Mouse (Mus musculus) splenic B cell, adult 2 months (primary cell): ENCODE measurements around the gene 1190005I06Rik.
"Not testable (repeated sequence)": the region's sequence is repeated elsewhere in the genome, so short reads cannot be mapped to it uniquely, and the experiment has no call there.

Experiments used
- DNase-seq: peaks from one replicate; pipeline ENCODE4 v3.0.0-alpha.2; 2011; ENCODE audit warnings: low read depth, low spot score
- H3K27me3 ChIP-seq: 2 replicates; pipeline ENCODE4 v1.6.1; 2012; ENCODE audit warnings: mild to moderate bottlenecking, low read length, moderate library complexity, mixed read lengths; ENCODE audit not compliant: control insufficient read depth, poor library complexity, insufficient read depth, severe bottlenecking
- H3K36me3 ChIP-seq: 2 replicates; pipeline ENCODE4 v1.6.1; 2012; ENCODE audit warnings: mild to moderate bottlenecking, low read length, moderate library complexity, mixed read lengths; ENCODE audit not compliant: control insufficient read depth, poor library complexity, insufficient read depth, severe bottlenecking

1190005I06Rik gene

GRCm38 (mm10) chr8:120647532-120647931 is at the start of gene 1190005I06Rik:
Gene 1190005I06Rik, minus strand, starts transcription at chr8:120647632.
- no peaks in the 10 kb centered on the region for H3K27me3 ChIP-seq
- no peaks in the 10 kb centered on the region for H3K36me3 ChIP-seq
- no peak for DNase-seq

- DNase-seq = no peak
- no peaks in the 10 kb centered on the region for H3K36me3 ChIP-seq
- no peaks in the 10 kb centered on the region for H3K27me3 ChIP-seq
These were observed 49.1 kb upstream of the 1190005I06Rik start for GRCm38 (mm10) chr8:120696401-120697153.

GRCm38 (mm10) chr8:120693861-120694493 is 46.5 kb upstream of the 1190005I06Rik start:
- peak; percentile 61 for DNase-seq
- Histone ChIP-seq H3K36me3 (no peaks in the 10 kb centered on the region), H3K27me3 (no peaks in the 10 kb centered on the region)

GRCm38 (mm10) chr8:120692934-120693333 is 45.5 kb upstream of the 1190005I06Rik start:
- no peak for DNase-seq
- Histone ChIP-seq H3K36me3 (no peaks in the 10 kb centered on the region), H3K27me3 (no peaks in the 10 kb centered on the region)

GRCm38 (mm10) chr8:120688511-120688910 is 41.1 kb upstream of the 1190005I06Rik start:
- DNase-seq = no peak
- no peaks in the 10 kb centered on the region for H3K27me3 ChIP-seq
- H3K36me3 ChIP-seq = no peaks in the 10 kb centered on the region

GRCm38 (mm10) chr8:120687786-120688185 is 40.4 kb upstream of the 1190005I06Rik start:
- DNase-seq = no peak
- H3K36me3 ChIP-seq = no peaks in the 10 kb centered on the region
- H3K27me3 ChIP-seq = no peaks in the 10 kb centered on the region

GRCm38 (mm10) chr8:120686576-120686975 is 39.1 kb upstream of the 1190005I06Rik start:
- DNase-seq = no peak
- Histone ChIP-seq H3K27me3 (no peaks in the 10 kb centered on the region), H3K36me3 (no peaks in the 10 kb centered on the region)

GRCm38 (mm10) chr8:120686051-120686450 is 38.6 kb upstream of the 1190005I06Rik start:
- DNase-seq = no peak
- H3K27me3 ChIP-seq = no peaks in the 10 kb centered on the region
- H3K36me3 ChIP-seq = no peaks in the 10 kb centered on the region

GRCm38 (mm10) chr8:120685591-120685990 is 38.2 kb upstream of the 1190005I06Rik start:
- DNase-seq = no peak

GRCm38 (mm10) chr8:120685097-120685496 is 37.7 kb upstream of the 1190005I06Rik start:
- peak; percentile 43 for DNase-seq
- H3K36me3 ChIP-seq = no peaks in the 10 kb centered on the region
- no peaks in the 10 kb centered on the region for H3K27me3 ChIP-seq

More at GRCm38 (mm10) chr8:120685591-120685990, 38.2 kb upstream of the 1190005I06Rik start:
- no peaks in the 10 kb centered on the region for H3K27me3 ChIP-seq
- H3K36me3 ChIP-seq = no peaks in the 10 kb centered on the region

- DNase-seq = no peak
- no peaks in the 10 kb centered on the region for H3K27me3 ChIP-seq
- no peaks in the 10 kb centered on the region for H3K36me3 ChIP-seq
These were observed 36.6 kb upstream of the 1190005I06Rik start for GRCm38 (mm10) chr8:120684082-120684481.

- peak; percentile 92 for DNase-seq
- Histone ChIP-seq H3K36me3 (no peaks in the 10 kb centered on the region), H3K27me3 (no peaks in the 10 kb centered on the region)
These were observed 36.2 kb upstream of the 1190005I06Rik start for GRCm38 (mm10) chr8:120683602-120684001.

- DNase-seq = no peak
- Histone ChIP-seq H3K27me3 (no peaks in the 10 kb centered on the region), H3K36me3 (no peaks in the 10 kb centered on the region)
These were observed 33.7 kb upstream of the 1190005I06Rik start for GRCm38 (mm10) chr8:120681113-120681512.

- DNase-seq = peak; percentile 78
- not testable (repeated sequence) for H3K36me3 ChIP-seq
These were observed 33.0 kb upstream of the 1190005I06Rik start for GRCm38 (mm10) chr8:120680405-120680804.

GRCm38 (mm10) chr8:120679629-120680387 is 32.4 kb upstream of the 1190005I06Rik start:
- no peak for DNase-seq
- H3K27me3 ChIP-seq = no peaks in the 10 kb centered on the region

More at GRCm38 (mm10) chr8:120680405-120680804, 33.0 kb upstream of the 1190005I06Rik start:
- H3K27me3 ChIP-seq = not testable (repeated sequence)

More at GRCm38 (mm10) chr8:120679629-120680387, 32.4 kb upstream of the 1190005I06Rik start:
- no peaks in the 10 kb centered on the region for H3K36me3 ChIP-seq
